Mouse (Mus musculus): ENCODE results near the gene Celf3. TPM values are rescaled to one million over a fixed set of nuclear protein-coding genes. Genes with fewer than 3 reads are reported as not detected.

Gene Celf3
- total and polyA plus RNA-seq, 3 experiments: 0.21 to 0.56 TPM; not detected in 1

DNA sequence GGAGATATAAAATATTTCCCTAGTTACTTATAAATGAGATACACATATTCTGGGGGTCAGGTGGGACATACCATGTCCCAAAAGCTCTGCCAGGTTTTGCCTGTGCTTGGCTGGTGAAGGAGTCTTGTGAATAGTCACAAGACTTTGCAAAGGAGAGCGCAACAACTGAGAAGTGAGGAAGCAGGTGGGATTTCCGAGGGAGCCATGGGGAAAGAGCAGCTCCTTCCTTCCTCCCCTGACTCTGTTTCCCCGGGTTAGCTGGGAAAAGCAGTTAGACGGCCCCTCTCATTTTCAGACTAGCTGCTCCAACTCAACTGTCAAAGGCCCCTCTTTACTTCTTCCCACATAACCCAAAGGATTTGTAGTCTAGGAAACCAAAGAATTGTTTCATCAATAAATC is 19.1 kb downstream of the Celf3 start:
- Histone ChIP-seq H3K4me2 (ENCODE audit: insufficient read depth, low read depth, poor library complexity, severe bottlenecking) (no peak overlapping the region), H3K4me3 (replicated peaks in 1 of 3; ENCODE audit: low read depth in 2 of 3, low read length in 2 of 3, poor library complexity in 1 of 3) (no peak overlapping the region), H3K4me1 (ENCODE audit: control insufficient read depth in 1 of 2, insufficient read depth in 2 of 2) (peaks cover 0 to 9% of the 10 kb centered on the region in 2 experiments; a peak in 1 of 4 replicates), H3K27me3 (replicated peaks) (no peaks in the 10 kb centered on the region), H3K9me3 (replicated peaks; ENCODE audit: low read length) (no peaks in the 10 kb centered on the region), H3K79me2 (replicated peaks; ENCODE audit: control insufficient read depth, extremely low read depth, insufficient read depth, poor library complexity, severe bottlenecking) (no peaks in the 10 kb centered on the region), H3K27ac (ENCODE audit: insufficient read depth, low read depth) (no peak overlapping the region), H3K9ac (ENCODE audit: insufficient read depth, low read depth) (no peak overlapping the region), H3K36me3 (replicated peaks in 1 of 2; ENCODE audit: control insufficient read depth in 1 of 2, insufficient read depth in 1 of 2, low read length in 1 of 2) (peaks cover 9 to 92% of the 10 kb centered on the region in 2 experiments)
- no peak for DNase-seq (ENCODE audit: extremely low read depth)
- TF ChIP-seq MEF2A (IDR thresholded peaks at IDR 0.05; ENCODE audit: borderline replicate concordance, low read depth, low read length) (no peak), GABPA (IDR thresholded peaks at IDR 0.05; ENCODE audit: insufficient replicate concordance, low read depth, low read length) (no peak), ELF1 (IDR thresholded peaks at IDR 0.05; ENCODE audit: low read depth, low read length) (no peak), EP300 (IDR thresholded peaks at IDR 0.05; ENCODE audit: low read length) (no peak), MAX (IDR thresholded peaks at IDR 0.05; ENCODE audit: low read length) (no peak), USF2 (conservative IDR thresholded peaks at IDR 0.05; ENCODE audit: low read depth, low read length) (no peak), NRF1 (IDR thresholded peaks at IDR 0.05; ENCODE audit: low read depth, low read length) (no peak), HCFC1 (IDR thresholded peaks at IDR 0.05; ENCODE audit: low read depth, low read length) (no peak)
- in situ Hi-C loops (cut with MboI; ENCODE audit: low pct_ligation_motif_present, low pct_unique_long_range_greater_than_20kb, low sequenced_read_pairs) (no loop called here), dilution Hi-C loops (cut with MboI; ENCODE audit: extremely low pct_ligation_motif_present, extremely low pct_unique_long_range_greater_than_20kb, low sequenced_read_pairs) (no loop called here)

DNA sequence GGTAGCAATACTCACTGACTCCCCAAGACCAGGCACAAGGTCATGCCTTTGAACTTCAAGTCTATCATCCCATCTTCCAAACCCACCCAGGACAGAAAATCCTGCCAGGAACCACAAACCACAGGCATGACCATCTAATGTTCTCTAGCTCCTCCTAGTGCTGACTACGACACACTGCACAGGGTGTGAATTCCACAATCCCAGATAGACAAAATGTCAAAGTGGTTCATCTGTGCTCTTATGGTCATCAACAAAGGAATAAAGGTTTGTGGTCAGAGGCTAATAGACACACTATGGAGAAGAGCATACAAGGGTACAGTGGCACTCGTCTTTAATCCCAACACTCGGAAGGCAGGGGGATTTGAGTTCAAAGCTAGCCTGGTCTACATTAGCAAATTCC is 24.1 kb downstream of the Celf3 start:
- Histone ChIP-seq H3K9me3 (replicated peaks; ENCODE audit: low read length) (no peaks in the 10 kb centered on the region), H3K4me1 (ENCODE audit: control insufficient read depth in 1 of 2, insufficient read depth in 2 of 2) (no peaks in the 10 kb centered on the region), H3K36me3 (replicated peaks in 1 of 2; ENCODE audit: control insufficient read depth in 1 of 2, insufficient read depth in 1 of 2, low read length in 1 of 2) (peaks cover 20 to 85% of the 10 kb centered on the region in 2 experiments), H3K79me2 (replicated peaks; ENCODE audit: control insufficient read depth, extremely low read depth, insufficient read depth, poor library complexity, severe bottlenecking) (no peaks in the 10 kb centered on the region), H3K4me3 (replicated peaks in 1 of 3; ENCODE audit: low read depth in 2 of 3, low read length in 2 of 3, poor library complexity in 1 of 3) (no peak overlapping the region), H3K27me3 (replicated peaks) (no peaks in the 10 kb centered on the region), H3K4me2 (ENCODE audit: insufficient read depth, low read depth, poor library complexity, severe bottlenecking) (no peak overlapping the region), H3K27ac (ENCODE audit: insufficient read depth, low read depth) (no peak overlapping the region), H3K9ac (ENCODE audit: insufficient read depth, low read depth) (no peak overlapping the region)
- peak; percentile 21 for DNase-seq (ENCODE audit: extremely low read depth)
- dilution Hi-C loops (cut with MboI; ENCODE audit: extremely low pct_ligation_motif_present, extremely low pct_unique_long_range_greater_than_20kb, low sequenced_read_pairs) (no loop called here), in situ Hi-C loops (cut with MboI; ENCODE audit: low pct_ligation_motif_present, low pct_unique_long_range_greater_than_20kb, low sequenced_read_pairs) (no loop called here)
- TF ChIP-seq CTCF (conservative IDR thresholded peaks at IDR 0.05 in 1 of 2, IDR thresholded peaks at IDR 0.05 in 1 of 2; ENCODE audit: low read depth in 2 of 2, low read length in 2 of 2): peak; percentile 75 to 80
- no peak for TF ChIP-seq MXI1 (IDR thresholded peaks at IDR 0.05; ENCODE audit: low read depth, low read length)
- peak; percentile 68 for TF ChIP-seq SMC3 (IDR thresholded peaks at IDR 0.05; ENCODE audit: low read depth, low read length)
- TF ChIP-seq RAD21 (IDR thresholded peaks at IDR 0.05; ENCODE audit: low read depth, low read length): peak; percentile 50

DNA sequence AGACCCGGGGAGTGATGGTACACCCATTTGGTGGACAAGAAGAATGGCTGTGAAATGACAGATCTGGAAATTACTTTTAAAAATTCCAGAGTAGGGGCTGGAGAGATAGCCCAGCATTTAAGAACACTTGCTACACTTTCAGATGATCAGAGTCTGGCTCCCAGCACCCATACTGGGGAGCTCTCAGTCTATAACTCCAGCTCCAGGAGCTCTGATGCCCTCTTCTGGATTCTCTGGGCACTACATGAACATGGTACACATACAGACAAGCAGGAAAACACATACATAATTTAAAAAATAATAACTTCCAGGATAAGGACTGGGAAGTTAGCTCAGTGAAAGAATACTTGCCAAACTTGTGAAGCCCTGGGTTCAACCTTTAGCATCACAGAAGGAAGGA is 28.6 kb downstream of the Celf3 start:
- dilution Hi-C loops (cut with MboI; ENCODE audit: extremely low pct_ligation_motif_present, extremely low pct_unique_long_range_greater_than_20kb, low sequenced_read_pairs) (no loop called here), in situ Hi-C loops (cut with MboI; ENCODE audit: low pct_ligation_motif_present, low pct_unique_long_range_greater_than_20kb, low sequenced_read_pairs) (no loop called here)

More for the DNA sequence above, 28.6 kb downstream of the Celf3 start:
- TF ChIP-seq MXI1 (IDR thresholded peaks at IDR 0.05; ENCODE audit: low read depth, low read length) (no peak), CTCF (conservative IDR thresholded peaks at IDR 0.05 in 1 of 2, IDR thresholded peaks at IDR 0.05 in 1 of 2; ENCODE audit: low read depth in 2 of 2, low read length in 2 of 2) (peak in 1 of 2 experiments; percentile 33; a peak in 2 of 4 replicates), CHD1 (IDR thresholded peaks at IDR 0.05; ENCODE audit: low read depth, low read length) (no peak), ETS1 (conservative IDR thresholded peaks at IDR 0.05; ENCODE audit: low read depth, low read length) (no peak), KAT2A (IDR thresholded peaks at IDR 0.05; ENCODE audit: insufficient replicate concordance, low read length) (no peak), RAD21 (IDR thresholded peaks at IDR 0.05; ENCODE audit: low read depth, low read length) (no peak), NRF1 (IDR thresholded peaks at IDR 0.05; ENCODE audit: low read depth, low read length) (no peak), TCF12 (IDR thresholded peaks at IDR 0.05; ENCODE audit: low read depth, low read length) (no peak), IRF4 (IDR thresholded peaks at IDR 0.05; ENCODE audit: low read depth, low read length) (no peak), JUND (conservative IDR thresholded peaks at IDR 0.05; ENCODE audit: low read depth, low read length) (no peak), SMC3 (IDR thresholded peaks at IDR 0.05; ENCODE audit: low read depth, low read length) (peak; percentile 14; the same call in 1 of the 2 replicates)
- Histone ChIP-seq H3K27me3 (replicated peaks) (no peaks in the 10 kb centered on the region), H3K79me2 (replicated peaks; ENCODE audit: control insufficient read depth, extremely low read depth, insufficient read depth, poor library complexity, severe bottlenecking) (no peaks in the 10 kb centered on the region), H3K4me2 (ENCODE audit: insufficient read depth, low read depth, poor library complexity, severe bottlenecking) (no peak overlapping the region), H3K9ac (ENCODE audit: insufficient read depth, low read depth) (no peak overlapping the region), H3K4me1 (ENCODE audit: control insufficient read depth in 1 of 2, insufficient read depth in 2 of 2) (no peaks in the 10 kb centered on the region), H3K36me3 (replicated peaks in 1 of 2; ENCODE audit: control insufficient read depth in 1 of 2, insufficient read depth in 1 of 2, low read length in 1 of 2) (peaks cover 36 to 81% of the 10 kb centered on the region in 2 experiments), H3K9me3 (replicated peaks; ENCODE audit: low read length) (no peaks in the 10 kb centered on the region), H3K4me3 (replicated peaks in 1 of 3; ENCODE audit: low read depth in 2 of 3, low read length in 2 of 3, poor library complexity in 1 of 3) (no peak overlapping the region), H3K27ac (ENCODE audit: insufficient read depth, low read depth) (no peak overlapping the region)
- peak; percentile 17 for DNase-seq (ENCODE audit: extremely low read depth)

Data from CH12.LX (cell line).